Comparison of ENCODE assay signal across 24 mouse cellular contexts in genomic region chr9:44191166-44191565, GRCm38 (mm10). TPM values are rescaled to one million over a fixed set of nuclear protein-coding genes. Genes with fewer than 3 reads are reported as not detected.
DNase-seq lines count a peak whose midpoint lies in the region; ATAC-seq and TF ChIP-seq lines count a peak whose summit lies in the region.
"Had no signal": no experiment of that assay in that cellular context is flagged by ENCODE, and none has a peak within 500 bp of the region (broad histone marks: within the 10 kb centered on the region; RNA-seq: fewer than 3 reads in every experiment).

No protein-coding gene starts in this region.

- intact Hi-C loops in left cerebral cortex, postnatal 10 days (cut with DNase I), result no loop called here

- peaks cover 8% of the 10 kb centered on the region; the same call in 1 of the 2 replicates for H3K36me3 ChIP-seq in liver, postnatal 0 days (replicated peaks; ENCODE audit: insufficient read depth, low read length)
- peaks cover 9% of the 10 kb centered on the region; the same call in 1 of the 2 replicates for H3K36me3 ChIP-seq in liver, embryonic 12.5 days
- H3K36me3 ChIP-seq: hindbrain, embryonic 15.5 days; intestine, embryonic 15.5 days had no signal

- peak; percentile 61; the same call in 1 of the 2 replicates for TF ChIP-seq EP300 in liver, postnatal 0 days (IDR thresholded peaks at IDR 0.05; ENCODE audit: low read depth)

- no peak overlapping the region for H3K4me3 ChIP-seq in liver, postnatal 0 days (ENCODE audit: low read depth, low read length)
- no peak overlapping the region for H3K4me3 ChIP-seq in liver, embryonic 12.5 days
- H3K4me3 ChIP-seq in bone marrow, adult 2 months (replicated peaks; ENCODE audit: control insufficient read depth, low read depth, low read length), result no peak overlapping the region
- H3K4me3 ChIP-seq: embryonic facial prominence, embryonic 12.5 days; erythroblast, embryonic 14.5 days; heart, embryonic 13.5 days; hindbrain, embryonic 15.5 days; intestine, embryonic 15.5 days had no signal

- no peak overlapping the region for H3K9ac ChIP-seq in liver, postnatal 0 days (replicated peaks)
- no peak overlapping the region for H3K9ac ChIP-seq in liver, embryonic 12.5 days
- H3K9ac ChIP-seq: embryonic facial prominence, embryonic 12.5 days; heart, embryonic 13.5 days; hindbrain, embryonic 15.5 days; intestine, embryonic 15.5 days had no signal

- 57% methylated on average over 3 of the region's 3 CpGs for WGBS in liver, postnatal 0 days (ENCODE audit: insufficient replicate concordance)
- 72% methylated on average over 3 of the region's 3 CpGs for WGBS in liver, embryonic 12.5 days (ENCODE audit: insufficient replicate concordance)
- 35% methylated on average over 3 of the region's 3 CpGs for WGBS in bone marrow, adult 2 months

- H3K27me3 ChIP-seq in liver, postnatal 0 days (ENCODE audit: insufficient read depth, low read length), result no peaks in the 10 kb centered on the region
- H3K27me3 ChIP-seq in liver, embryonic 12.5 days (replicated peaks), result no peaks in the 10 kb centered on the region
- H3K27me3 ChIP-seq: embryonic facial prominence, embryonic 12.5 days; heart, embryonic 13.5 days; hindbrain, embryonic 15.5 days; intestine, embryonic 15.5 days had no signal

- no peak overlapping the region for H3K4me2 ChIP-seq in liver, postnatal 0 days (ENCODE audit: low read depth, low read length)
- no peak overlapping the region for H3K4me2 ChIP-seq in liver, embryonic 12.5 days
- H3K4me2 ChIP-seq: embryonic facial prominence, embryonic 12.5 days; heart, embryonic 13.5 days; hindbrain, embryonic 15.5 days; intestine, embryonic 15.5 days had no signal

- TF ChIP-seq CTCF in liver, postnatal 0 days (IDR thresholded peaks at IDR 0.05; ENCODE audit: low read depth), result no peak
- no peak for TF ChIP-seq CTCF in bone marrow, adult 2 months (IDR thresholded peaks at IDR 0.05; ENCODE audit: control insufficient read depth, insufficient read depth, low read length)

- H3K27ac ChIP-seq in liver, postnatal 0 days (ENCODE audit: low read depth), result 0 out of 2 replicates have a peak overlapping the region, but pooled peaks have one; percentile 11
- H3K27ac ChIP-seq in liver, embryonic 12.5 days, result no peak overlapping the region
- peak overlapping the region; percentile 74; the same call in 1 of the 2 replicates for H3K27ac ChIP-seq in bone marrow, adult 2 months (ENCODE audit: control insufficient read depth, insufficient read depth, low read depth, low read length, poor library complexity)
- H3K27ac ChIP-seq: embryonic facial prominence, embryonic 12.5 days; heart, embryonic 13.5 days; hindbrain, embryonic 15.5 days; intestine, embryonic 15.5 days had no signal

- ATAC-seq in liver, postnatal 0 days, result no peak
- no peak for ATAC-seq in liver, embryonic 12.5 days
- ATAC-seq in granulocyte monocyte progenitor cell, adult 5-6 weeks (replicated peaks; ENCODE audit: poor library complexity, severe bottlenecking), result peak; percentile 96
- ATAC-seq in monocyte, adult 5-6 weeks (replicated peaks; ENCODE audit: insufficient number of reproducible peaks, low FRiP score, low TSS enrichment, poor library complexity, severe bottlenecking), result peak; percentile 83
- ATAC-seq: forebrain, embryonic 16.5 days; intestine, embryonic 15.5 days; midbrain, embryonic 16.5 days had no signal

- DNase-seq in liver, postnatal 0 days, result no peak
- DNase-seq in right cerebral cortex, postnatal 4 days, result no peak
- DNase-seq in left cerebral cortex, postnatal 10 days (ENCODE audit: extremely low spot score in 1 of 2, low spot score in 2 of 2), result no peak
- no peak for DNase-seq in kidney, adult 9 months
- DNase-seq: adrenal gland, postnatal 14 days; cerebellum, adult 9-10 months; gastrocnemius, postnatal 25 days; heart, postnatal 36 days; retina, postnatal 1 day; thymus, postnatal 14 days had no signal

- peaks cover 7% of the 10 kb centered on the region for H3K4me1 ChIP-seq in liver, postnatal 0 days (ENCODE audit: insufficient read depth)
- H3K4me1 ChIP-seq in liver, embryonic 12.5 days, result peaks cover 28% of the 10 kb centered on the region
- H3K4me1 ChIP-seq in bone marrow, adult 2 months (ENCODE audit: control insufficient read depth, insufficient read depth, low read length), result peaks cover 4% of the 10 kb centered on the region
- H3K4me1 ChIP-seq: intestine, embryonic 15.5 days had no signal

- no peaks in the 10 kb centered on the region for H3K9me3 ChIP-seq in liver, postnatal 0 days (ENCODE audit: low read length)
- H3K9me3 ChIP-seq in liver, embryonic 12.5 days (replicated peaks), result no peaks in the 10 kb centered on the region
- H3K9me3 ChIP-seq: embryonic facial prominence, embryonic 12.5 days; heart, embryonic 13.5 days; hindbrain, embryonic 15.5 days; intestine, embryonic 15.5 days had no signal

- no peak for TF ChIP-seq POLR2A in bone marrow, adult 2 months (IDR thresholded peaks at IDR 0.05; ENCODE audit: borderline replicate concordance, control insufficient read depth, low read depth, low read length)

RNA-seq across cellular contexts. Expression of gene Cbl, which starts 42.7 kb away (rescaled TPM):
- polyA plus RNA-seq in liver, postnatal 0 days (2015; fragmentation: Nextera tagmentation; extraction: Ambion mirVana), result 3.1 and 4.0 TPM in 2 replicates
- polyA plus RNA-seq in liver, embryonic 12.5 days (2016; fragmentation: Nextera tagmentation; extraction: Ambion mirVana), result 9.5 and 10.0 TPM in 2 replicates
- polyA plus RNA-seq in bone marrow, adult 2 months (2011; ENCODE audit: insufficient read depth, insufficient read length, low replicate concordance, missing spikeins), result 24.3 and 50.5 TPM in 2 replicates
- total RNA-seq in granulocyte monocyte progenitor cell, adult 5-6 weeks (2014; fragmentation: Nextera tagmentation), result 89.7 and 108 TPM in 2 replicates
- 40.3 and 42.9 TPM in 2 replicates for total RNA-seq in granulocyte monocyte progenitor cell, adult 5-6 weeks (2017)
- 47.1 to 115 TPM (median 63.1 TPM) in 3 replicates for total RNA-seq in monocyte, adult 5-6 weeks (2017)
- 10 to 100 TPM; 48.6 to 49.9 TPM for total RNA-seq in left cerebral cortex, postnatal 10 days (2021)

RNA-seq across cellular contexts. Expression of gene Ccdc153, which starts 49.3 kb away (rescaled TPM):
- not detected in 2 replicates for polyA plus RNA-seq in liver, postnatal 0 days (2015; fragmentation: Nextera tagmentation; extraction: Ambion mirVana)
- polyA plus RNA-seq in liver, embryonic 12.5 days (2016; fragmentation: Nextera tagmentation; extraction: Ambion mirVana), result not detected in 2 replicates
- 1.4 TPM in 1 of 2 replicates, not detected in the other for polyA plus RNA-seq in bone marrow, adult 2 months (2011; ENCODE audit: insufficient read depth, insufficient read length, low replicate concordance, missing spikeins)
- total RNA-seq in granulocyte monocyte progenitor cell, adult 5-6 weeks (2014; fragmentation: Nextera tagmentation), result not detected in 2 replicates
- not detected in 2 replicates for total RNA-seq in granulocyte monocyte progenitor cell, adult 5-6 weeks (2017)
- total RNA-seq in monocyte, adult 5-6 weeks (2017), result not detected in 3 replicates
- 1 to 10 TPM in 1 of 2 experiments, under 1 TPM in 1; 0.69 to 1.9 TPM for total RNA-seq in left cerebral cortex, postnatal 10 days (2021)
- total RNA-seq: gastrocnemius, postnatal 25 days; heart, postnatal 36 days had no signal
- polyA plus RNA-seq: embryonic facial prominence, embryonic 12.5 days; erythroblast, embryonic 14.5 days; forebrain, embryonic 16.5 days; heart, embryonic 13.5 days; hindbrain, embryonic 15.5 days; intestine, embryonic 15.5 days; kidney, embryonic 14.5 days; large intestine, adult 2 months; limb, embryonic 14.5 days had no signal

RNA-seq across cellular contexts. Expression of gene Mcam, which starts 56.9 kb away (rescaled TPM):
- 4.2 and 4.5 TPM in 2 replicates for polyA plus RNA-seq in liver, postnatal 0 days (2015; fragmentation: Nextera tagmentation; extraction: Ambion mirVana)
- polyA plus RNA-seq in liver, embryonic 12.5 days (2016; fragmentation: Nextera tagmentation; extraction: Ambion mirVana), result 6.1 and 6.3 TPM in 2 replicates
- 3.5 and 6.3 TPM in 2 replicates for polyA plus RNA-seq in bone marrow, adult 2 months (2011; ENCODE audit: insufficient read depth, insufficient read length, low replicate concordance, missing spikeins)
- total RNA-seq in granulocyte monocyte progenitor cell, adult 5-6 weeks (2014; fragmentation: Nextera tagmentation), result not detected in 2 replicates
- total RNA-seq in granulocyte monocyte progenitor cell, adult 5-6 weeks (2017), result 0.47 and 1.7 TPM in 2 replicates
- 13.5 to 48.9 TPM (median 15.1 TPM) in 3 replicates for total RNA-seq in monocyte, adult 5-6 weeks (2017)
- total RNA-seq in left cerebral cortex, postnatal 10 days (2021), result 10 to 100 TPM; 19.2 to 22.2 TPM
- polyA plus RNA-seq: erythroblast, embryonic 14.5 days had no signal

Comparison
In these comparisons a context has a peak if more than half of its experiments do, and no peak if none do; other contexts are left out.
1. ATAC-seq: peak in granulocyte monocyte progenitor cell, adult 5-6 weeks (single experiment) and monocyte, adult 5-6 weeks (single experiment); none in liver, postnatal 0 days (single experiment) and liver, embryonic 12.5 days (single experiment).